ENCODE assay signal across 10 mouse cellular contexts in the genomic region with DNA sequence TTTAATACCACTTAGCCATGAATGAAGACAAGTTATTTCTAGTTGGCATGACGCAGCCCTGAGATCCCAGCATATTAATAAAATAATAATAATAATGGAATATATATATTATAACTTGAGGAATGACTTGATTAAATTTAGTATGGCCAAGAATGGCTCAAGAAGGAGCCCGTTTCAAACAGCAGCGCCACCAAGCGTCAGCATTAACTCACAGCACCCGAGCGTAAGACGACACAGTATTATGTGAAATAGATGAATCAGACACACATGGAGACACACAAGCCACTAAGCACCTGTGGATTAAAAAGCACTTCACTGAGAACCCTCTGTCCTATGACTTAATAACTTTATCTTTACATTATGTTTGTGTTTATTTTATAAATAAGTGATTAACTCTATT. TPM values are rescaled to one million over a fixed set of nuclear protein-coding genes. Genes with fewer than 3 reads are reported as not detected.
DNase-seq lines count a peak whose midpoint lies in the region; ATAC-seq lines count a peak whose summit lies in the region.
"Had no signal": no experiment of that assay in that cellular context is flagged by ENCODE, and none has a peak within 500 bp of the region (broad histone marks: within the 10 kb centered on the region; RNA-seq: fewer than 3 reads in every experiment).

No protein-coding gene starts in this region.

- 42% methylated on average over 7 of the region's 7 CpGs for WGBS in forebrain, embryonic 11.5 days
- 41% methylated on average over 7 of the region's 7 CpGs for WGBS in forebrain, embryonic 12.5 days
- WGBS in embryonic facial prominence, embryonic 11.5 days, result 45% methylated on average over 7 of the region's 7 CpGs

- no peaks in the 10 kb centered on the region for H3K27me3 ChIP-seq in forebrain, embryonic 11.5 days (ENCODE audit: control insufficient read depth, insufficient read depth, low read length)
- no peaks in the 10 kb centered on the region for H3K27me3 ChIP-seq in forebrain, embryonic 12.5 days
- H3K27me3 ChIP-seq in embryonic facial prominence, embryonic 11.5 days (ENCODE audit: control insufficient read depth, insufficient read depth, low read length), result no peaks in the 10 kb centered on the region
- H3K27me3 ChIP-seq: embryonic facial prominence, embryonic 13.5 days had no signal

- no peaks in the 10 kb centered on the region for H3K36me3 ChIP-seq in forebrain, embryonic 11.5 days (ENCODE audit: control insufficient read depth, insufficient read depth, low read length)
- 0 out of 2 replicates have a peak, but pooled peaks cover 3% of the 10 kb centered on the region for H3K36me3 ChIP-seq in forebrain, embryonic 12.5 days (replicated peaks)
- H3K36me3 ChIP-seq in embryonic facial prominence, embryonic 11.5 days (replicated peaks; ENCODE audit: control insufficient read depth, insufficient read depth, low read depth, low read length), result no peaks in the 10 kb centered on the region

- H3K27ac ChIP-seq in forebrain, embryonic 11.5 days (ENCODE audit: low read depth, low read length), result no peak overlapping the region
- H3K27ac ChIP-seq in forebrain, embryonic 12.5 days, result no peak overlapping the region
- no peak overlapping the region for H3K27ac ChIP-seq in embryonic facial prominence, embryonic 11.5 days (replicated peaks; ENCODE audit: low read depth, low read length)
- H3K27ac ChIP-seq: embryonic facial prominence, embryonic 13.5 days had no signal

- intact Hi-C loops in left cerebral cortex, postnatal 4 days (cut with DNase I), result no loop called here

- no peaks in the 10 kb centered on the region for H3K4me1 ChIP-seq in forebrain, embryonic 11.5 days (replicated peaks; ENCODE audit: control insufficient read depth, insufficient read depth, low read length)
- H3K4me1 ChIP-seq in forebrain, embryonic 12.5 days, result no peaks in the 10 kb centered on the region
- H3K4me1 ChIP-seq in embryonic facial prominence, embryonic 11.5 days (ENCODE audit: control insufficient read depth, insufficient read depth, low read length), result no peaks in the 10 kb centered on the region
- H3K4me1 ChIP-seq: embryonic facial prominence, embryonic 13.5 days had no signal

- no peak for ATAC-seq in forebrain, embryonic 11.5 days (replicated peaks; ENCODE audit: low FRiP score)
- no peak for ATAC-seq in forebrain, embryonic 12.5 days (ENCODE audit: low FRiP score)
- ATAC-seq in embryonic facial prominence, embryonic 11.5 days (replicated peaks; ENCODE audit: insufficient number of reproducible peaks, low FRiP score, low TSS enrichment, low read depth), result no peak

- peak; percentile 56 for DNase-seq in forebrain, embryonic 11.5 days (ENCODE audit: low spot score)
- DNase-seq in left cerebral cortex, postnatal 4 days, result peak; percentile 51
- no peak for DNase-seq in left cerebral cortex, adult 8-10 months (ENCODE audit: low spot score in 2 of 2)
- DNase-seq in ES-CJ7 (ENCODE audit: low read depth, low spot score), result peak; percentile 35
- DNase-seq in embryonic facial prominence, embryonic 11.5 days (ENCODE audit: low spot score), result peak; percentile 61
- no peak for DNase-seq in T-cell, adult 2 months (ENCODE audit: low spot score)
- no peak for DNase-seq in cerebellum, adult 9-10 months
- DNase-seq: layer of hippocampus, postnatal 36 days had no signal

- H3K4me3 ChIP-seq in forebrain, embryonic 11.5 days (ENCODE audit: low read depth, low read length), result no peak overlapping the region
- H3K4me3 ChIP-seq in forebrain, embryonic 12.5 days (replicated peaks), result no peak overlapping the region
- no peak overlapping the region for H3K4me3 ChIP-seq in embryonic facial prominence, embryonic 11.5 days (ENCODE audit: low read depth, low read length)
- H3K4me3 ChIP-seq: embryonic facial prominence, embryonic 13.5 days had no signal

- no peak overlapping the region for H3K4me2 ChIP-seq in forebrain, embryonic 11.5 days (ENCODE audit: low read depth, low read length, severe bottlenecking)
- no peak overlapping the region for H3K4me2 ChIP-seq in forebrain, embryonic 12.5 days
- H3K4me2 ChIP-seq in embryonic facial prominence, embryonic 11.5 days (ENCODE audit: low read depth, low read length), result no peak overlapping the region
- H3K4me2 ChIP-seq: embryonic facial prominence, embryonic 13.5 days had no signal

- H3K9ac ChIP-seq in forebrain, embryonic 11.5 days (ENCODE audit: low read length), result no peak overlapping the region
- H3K9ac ChIP-seq in forebrain, embryonic 12.5 days, result no peak overlapping the region
- H3K9ac ChIP-seq in embryonic facial prominence, embryonic 11.5 days (replicated peaks; ENCODE audit: low read length), result no peak overlapping the region
- H3K9ac ChIP-seq: embryonic facial prominence, embryonic 13.5 days had no signal

- no peaks in the 10 kb centered on the region for H3K9me3 ChIP-seq in forebrain, embryonic 11.5 days (ENCODE audit: control insufficient read depth, low read length)
- no peaks in the 10 kb centered on the region for H3K9me3 ChIP-seq in forebrain, embryonic 12.5 days
- H3K9me3 ChIP-seq in embryonic facial prominence, embryonic 11.5 days (replicated peaks; ENCODE audit: control insufficient read depth, low read length), result no peaks in the 10 kb centered on the region
- H3K9me3 ChIP-seq: embryonic facial prominence, embryonic 13.5 days had no signal

RNA-seq across cellular contexts. Expression of a gene that starts 31.2 kb away (rescaled TPM):
- 18.5 and 18.9 TPM in 2 replicates for polyA plus RNA-seq in forebrain, embryonic 11.5 days (2014; fragmentation: Nextera tagmentation; extraction: Ambion mirVana)
- polyA plus RNA-seq in forebrain, embryonic 12.5 days (2016; fragmentation: Nextera tagmentation; extraction: Ambion mirVana), result 20.9 and 21.2 TPM in 2 replicates
- 10 to 100 TPM; 31.3 to 34.0 TPM for total RNA-seq in left cerebral cortex, postnatal 4 days (2021)
- 10 to 100 TPM; 28.3 to 31.4 (median 30.0) TPM for total RNA-seq in left cerebral cortex, adult 8-10 months (2022)
- 17.8 and 18.3 TPM in 2 replicates for polyA plus RNA-seq in embryonic facial prominence, embryonic 11.5 days (2014; fragmentation: Nextera tagmentation; extraction: Ambion mirVana)

RNA-seq across cellular contexts. Expression of a gene that starts 31.9 kb away (rescaled TPM):
- polyA plus RNA-seq in forebrain, embryonic 11.5 days (2014; fragmentation: Nextera tagmentation; extraction: Ambion mirVana), result 0.05 TPM in 1 of 2 replicates, not detected in the other
- polyA plus RNA-seq in forebrain, embryonic 12.5 days (2016; fragmentation: Nextera tagmentation; extraction: Ambion mirVana), result 0.06 and 0.11 TPM in 2 replicates
- total RNA-seq in left cerebral cortex, postnatal 4 days (2021), result under 1 TPM; 0.26 to 0.34 TPM
- under 1 TPM; 0.07 to 0.28 (median 0.10) TPM for total RNA-seq in left cerebral cortex, adult 8-10 months (2022)
- polyA plus RNA-seq in embryonic facial prominence, embryonic 11.5 days (2014; fragmentation: Nextera tagmentation; extraction: Ambion mirVana), result not detected in 2 replicates

Comparison
In these comparisons a context has a peak if more than half of its experiments do, and no peak if none do; other contexts are left out.
1. DNase-seq: peak in forebrain, embryonic 11.5 days (single experiment), left cerebral cortex, postnatal 4 days (single experiment), ES-CJ7 (single experiment) and embryonic facial prominence, embryonic 11.5 days (single experiment); none in left cerebral cortex, adult 8-10 months (0 of 2), T-cell, adult 2 months (single experiment) and cerebellum, adult 9-10 months (single experiment).